Mouse (Mus musculus): ENCODE results near the gene Ppp1cb. TPM values are rescaled to one million over a fixed set of nuclear protein-coding genes. Genes with fewer than 3 reads are reported as not detected.

The Ppp1cb gene
- 198 and 203 TPM in 2 replicates for polyA plus RNA-seq (2015; fragmentation: Nextera tagmentation; extraction: Ambion mirVana)

DNA sequence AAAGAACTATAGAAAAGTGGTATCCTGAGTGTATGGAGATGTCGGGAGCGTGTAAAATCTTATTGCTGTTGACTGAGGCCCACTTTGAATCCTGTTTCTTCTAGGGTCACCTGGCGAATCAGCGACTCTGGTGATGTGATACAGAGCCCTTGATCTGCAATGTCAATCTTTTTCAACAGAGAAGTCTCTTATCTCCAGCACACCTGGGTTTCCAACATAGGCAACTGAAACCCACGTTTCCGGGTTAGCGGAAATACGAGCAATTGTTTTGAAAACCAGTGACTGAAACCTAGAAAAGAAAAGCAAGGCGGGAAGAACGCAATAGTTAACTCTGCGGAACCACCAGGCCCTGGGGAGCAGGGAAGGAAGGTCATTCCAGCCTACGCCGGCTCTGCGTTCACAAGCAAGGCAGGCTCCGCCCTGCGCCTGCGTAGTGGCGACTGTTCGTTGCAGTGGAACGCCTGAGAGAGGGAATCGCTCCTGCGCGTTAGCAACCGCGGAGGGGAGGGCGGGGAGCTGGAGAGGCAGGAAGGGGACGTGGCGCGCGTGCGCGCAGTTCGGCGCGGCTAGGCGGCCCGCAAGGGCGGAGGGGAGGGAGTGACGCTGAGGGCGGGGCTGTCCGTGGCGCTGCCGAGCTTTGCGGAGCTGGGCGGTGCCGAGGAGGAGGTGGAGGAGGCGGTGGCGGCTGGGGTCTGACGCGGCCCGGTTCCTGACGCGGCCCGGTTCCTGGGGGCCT, at the start of gene Ppp1cb:
Gene Ppp1cb, plus strand, starts transcription at position 436 of the 736 bp plus-strand sequence.
- ATAC-seq (ENCODE audit: low FRiP score) = peak; percentile 98
- peak within 1 kb of the TSS; percentile 85 for H3K4me3 ChIP-seq (replicated peaks)
- 1% methylated on average over 51 of the region's 54 CpGs for WGBS
- H3K27me3 ChIP-seq (replicated peaks) = no peaks in the 10 kb centered on the region
- H3K9me3 ChIP-seq (replicated peaks) = no peaks in the 10 kb centered on the region
- H3K27ac ChIP-seq (replicated peaks) = peak within 1 kb of the TSS; percentile 99
- H3K4me1 ChIP-seq = peaks cover 17% of the 10 kb centered on the region
- peak within 1 kb of the TSS; percentile 72 for H3K4me2 ChIP-seq
- H3K36me3 ChIP-seq = no peaks in the 10 kb centered on the region
- H3K9ac ChIP-seq (replicated peaks) = peak within 1 kb of the TSS; percentile 92

GRCm38 (mm10) chr5:32409747-32410146, 48.9 kb upstream of the Ppp1cb start:
- no peak for ATAC-seq (ENCODE audit: low FRiP score)
- H3K4me3 ChIP-seq (replicated peaks) = no peak overlapping the region

GRCm38 (mm10) chr5:32410954-32411688, 47.5 kb upstream of the Ppp1cb start:
- Histone ChIP-seq H3K27me3 (replicated peaks) (no peaks in the 10 kb centered on the region), H3K4me1 (peaks cover 16% of the 10 kb centered on the region), H3K4me2 (no peak overlapping the region), H3K9me3 (replicated peaks) (no peaks in the 10 kb centered on the region), H3K36me3 (no peaks in the 10 kb centered on the region), H3K27ac (replicated peaks) (no peak overlapping the region), H3K9ac (replicated peaks) (no peak overlapping the region), H3K4me3 (replicated peaks) (no peak overlapping the region)
- WGBS = 75% methylated on average over 3 of the region's 3 CpGs
- ATAC-seq (ENCODE audit: low FRiP score) = no peak

More at GRCm38 (mm10) chr5:32409747-32410146, 48.9 kb upstream of the Ppp1cb start:
- H3K9me3 ChIP-seq (replicated peaks) = no peaks in the 10 kb centered on the region
- 87% methylated on average over 2 of the region's 2 CpGs for WGBS
- H3K4me1 ChIP-seq = peaks cover 24% of the 10 kb centered on the region
- no peaks in the 10 kb centered on the region for H3K36me3 ChIP-seq
- H3K9ac ChIP-seq (replicated peaks) = no peak overlapping the region
- H3K27ac ChIP-seq (replicated peaks) = no peak overlapping the region
- no peaks in the 10 kb centered on the region for H3K27me3 ChIP-seq (replicated peaks)
- no peak overlapping the region for H3K4me2 ChIP-seq

GRCm38 (mm10) chr5:32412186-32412950, 46.3 kb upstream of the Ppp1cb start:
- Histone ChIP-seq H3K36me3 (no peaks in the 10 kb centered on the region), H3K27me3 (replicated peaks) (no peaks in the 10 kb centered on the region), H3K4me1 (peaks cover 16% of the 10 kb centered on the region), H3K4me3 (replicated peaks) (no peak overlapping the region), H3K9ac (replicated peaks) (no peak overlapping the region; the same call in 1 of the 2 replicates), H3K4me2 (no peak overlapping the region), H3K27ac (replicated peaks) (peak overlapping the region; percentile 28), H3K9me3 (replicated peaks) (no peaks in the 10 kb centered on the region)
- 26% methylated on average over 1 of the region's 1 CpGs for WGBS
- no peak for ATAC-seq (ENCODE audit: low FRiP score)

DNA sequence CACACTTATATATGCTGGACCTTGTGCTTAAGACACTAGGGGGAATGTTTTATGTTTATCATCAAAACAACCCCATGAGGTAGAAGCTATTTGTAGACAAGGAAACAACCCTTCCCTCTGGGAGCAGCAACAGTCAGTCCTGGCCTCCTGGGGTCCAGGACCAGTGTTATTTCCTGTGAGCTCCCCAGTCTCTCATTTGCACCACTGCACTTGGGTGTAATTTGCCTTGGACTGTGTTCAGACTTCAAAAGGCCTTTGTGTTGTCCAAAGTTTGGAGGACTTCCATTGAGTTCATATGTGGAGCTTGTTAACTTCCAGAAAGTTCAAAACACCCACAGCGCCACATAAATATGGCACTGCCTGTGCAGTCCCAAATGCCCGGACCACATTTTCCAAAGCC, 45.6 kb upstream of the Ppp1cb start:
- no peaks in the 10 kb centered on the region for H3K9me3 ChIP-seq (replicated peaks)
- no peak overlapping the region for H3K27ac ChIP-seq (replicated peaks)
- H3K27me3 ChIP-seq (replicated peaks) = no peaks in the 10 kb centered on the region
- 56% methylated on average over 2 of the region's 2 CpGs for WGBS
- H3K4me2 ChIP-seq = no peak overlapping the region
- no peaks in the 10 kb centered on the region for H3K36me3 ChIP-seq
- H3K4me1 ChIP-seq = peaks cover 16% of the 10 kb centered on the region
- H3K4me3 ChIP-seq (replicated peaks) = no peak overlapping the region
- no peak for ATAC-seq (ENCODE audit: low FRiP score)
- H3K9ac ChIP-seq (replicated peaks) = no peak overlapping the region

DNA sequence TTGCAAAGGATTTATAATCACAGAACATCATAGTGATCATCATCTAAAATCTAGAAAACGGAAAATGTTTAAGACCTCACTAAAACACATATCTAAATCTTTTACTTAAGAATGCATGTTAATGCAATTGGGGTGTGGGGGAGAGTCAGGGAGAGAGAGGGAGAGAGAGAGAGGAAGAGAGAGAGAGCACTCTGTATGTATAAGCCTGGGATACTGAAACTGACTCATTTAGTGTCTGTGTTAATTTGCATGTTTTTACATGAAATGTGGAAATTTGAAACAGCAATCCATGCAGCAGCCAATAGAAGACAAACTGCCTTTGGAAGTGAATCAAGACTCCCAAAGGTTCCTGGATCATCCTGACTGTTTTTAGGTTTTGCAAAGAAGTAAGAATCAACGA, 45.1 kb upstream of the Ppp1cb start:
- Histone ChIP-seq H3K4me3 (replicated peaks) (no peak overlapping the region), H3K4me1 (peaks cover 16% of the 10 kb centered on the region), H3K27ac (replicated peaks) (no peak overlapping the region), H3K9me3 (replicated peaks) (no peaks in the 10 kb centered on the region), H3K36me3 (no peaks in the 10 kb centered on the region), H3K9ac (replicated peaks) (no peak overlapping the region), H3K27me3 (replicated peaks) (no peaks in the 10 kb centered on the region), H3K4me2 (no peak overlapping the region)
- ATAC-seq (ENCODE audit: low FRiP score) = no peak
- WGBS = 72% methylated on average over 2 of the region's 2 CpGs

- H3K4me1 ChIP-seq = peaks cover 16% of the 10 kb centered on the region
- no peak overlapping the region for H3K4me3 ChIP-seq (replicated peaks)
- no peak overlapping the region for H3K27ac ChIP-seq (replicated peaks)
- H3K9me3 ChIP-seq (replicated peaks) = no peaks in the 10 kb centered on the region
- H3K4me2 ChIP-seq = no peak overlapping the region
- no peaks in the 10 kb centered on the region for H3K36me3 ChIP-seq
- WGBS = 66% methylated on average over 5 of the region's 5 CpGs
- H3K27me3 ChIP-seq (replicated peaks) = no peaks in the 10 kb centered on the region
- no peak for ATAC-seq (ENCODE audit: low FRiP score)
- H3K9ac ChIP-seq (replicated peaks) = no peak overlapping the region
Observed at GRCm38 (mm10) chr5:32414461-32414985, 44.1 kb upstream of the Ppp1cb start.

GRCm38 (mm10) chr5:32415554-32415953, 43.1 kb upstream of the Ppp1cb start:
- H3K9me3 ChIP-seq (replicated peaks) = no peaks in the 10 kb centered on the region
- ATAC-seq (ENCODE audit: low FRiP score) = no peak
- no peaks in the 10 kb centered on the region for H3K27me3 ChIP-seq (replicated peaks)
- H3K4me3 ChIP-seq (replicated peaks) = no peak overlapping the region
- H3K4me2 ChIP-seq = no peak overlapping the region
- WGBS = 90% methylated on average over 6 of the region's 6 CpGs
- no peak overlapping the region for H3K9ac ChIP-seq (replicated peaks)
- H3K4me1 ChIP-seq = peaks cover 16% of the 10 kb centered on the region
- H3K36me3 ChIP-seq = no peaks in the 10 kb centered on the region
- no peak overlapping the region for H3K27ac ChIP-seq (replicated peaks)

GRCm38 (mm10) chr5:32416881-32417280, 41.8 kb upstream of the Ppp1cb start:
- no peaks in the 10 kb centered on the region for H3K9me3 ChIP-seq (replicated peaks)
- ATAC-seq (ENCODE audit: low FRiP score) = no peak
- H3K27ac ChIP-seq (replicated peaks) = no peak overlapping the region
- H3K4me3 ChIP-seq (replicated peaks) = no peak overlapping the region
- H3K36me3 ChIP-seq = no peaks in the 10 kb centered on the region
- WGBS = 64% methylated on average over 4 of the region's 4 CpGs
- no peaks in the 10 kb centered on the region for H3K27me3 ChIP-seq (replicated peaks)
- H3K4me2 ChIP-seq = no peak overlapping the region
- H3K9ac ChIP-seq (replicated peaks) = no peak overlapping the region
- peaks cover 20% of the 10 kb centered on the region for H3K4me1 ChIP-seq

GRCm38 (mm10) chr5:32422081-32422589, 36.5 kb upstream of the Ppp1cb start:
- no peak overlapping the region for H3K27ac ChIP-seq (replicated peaks)
- H3K36me3 ChIP-seq = no peaks in the 10 kb centered on the region
- no peak overlapping the region for H3K9ac ChIP-seq (replicated peaks)
- WGBS = 26% methylated on average over 15 of the region's 15 CpGs
- H3K27me3 ChIP-seq (replicated peaks) = no peaks in the 10 kb centered on the region
- H3K4me1 ChIP-seq = peaks cover 10% of the 10 kb centered on the region
- H3K9me3 ChIP-seq (replicated peaks) = no peaks in the 10 kb centered on the region
- H3K4me3 ChIP-seq (replicated peaks) = no peak overlapping the region
- H3K4me2 ChIP-seq = peak overlapping the region; percentile 17; the same call in 1 of the 2 replicates
- no peak for ATAC-seq (ENCODE audit: low FRiP score)

GRCm38 (mm10) chr5:32423339-32424046, 35.1 kb upstream of the Ppp1cb start:
- no peak overlapping the region for H3K27ac ChIP-seq (replicated peaks)
- no peak for ATAC-seq (ENCODE audit: low FRiP score)
- H3K4me1 ChIP-seq = peaks cover 10% of the 10 kb centered on the region
- H3K4me3 ChIP-seq (replicated peaks) = no peak overlapping the region
- H3K4me2 ChIP-seq = peak overlapping the region; percentile 17; the same call in 1 of the 2 replicates
- H3K9me3 ChIP-seq (replicated peaks) = no peaks in the 10 kb centered on the region
- no peaks in the 10 kb centered on the region for H3K27me3 ChIP-seq (replicated peaks)
- H3K9ac ChIP-seq (replicated peaks) = no peak overlapping the region
- H3K36me3 ChIP-seq = no peaks in the 10 kb centered on the region
- WGBS = 27% methylated on average over 11 of the region's 11 CpGs
